Mouse (Mus musculus): Measurements from ENCODE around the gene Fgf15. TPM values are rescaled to one million over a fixed set of nuclear protein-coding genes. Genes with fewer than 3 reads are reported as not detected.

Gene Fgf15
- polyA plus RNA-seq, 1 experiment from 2014 or later = 104 TPM

DNA sequence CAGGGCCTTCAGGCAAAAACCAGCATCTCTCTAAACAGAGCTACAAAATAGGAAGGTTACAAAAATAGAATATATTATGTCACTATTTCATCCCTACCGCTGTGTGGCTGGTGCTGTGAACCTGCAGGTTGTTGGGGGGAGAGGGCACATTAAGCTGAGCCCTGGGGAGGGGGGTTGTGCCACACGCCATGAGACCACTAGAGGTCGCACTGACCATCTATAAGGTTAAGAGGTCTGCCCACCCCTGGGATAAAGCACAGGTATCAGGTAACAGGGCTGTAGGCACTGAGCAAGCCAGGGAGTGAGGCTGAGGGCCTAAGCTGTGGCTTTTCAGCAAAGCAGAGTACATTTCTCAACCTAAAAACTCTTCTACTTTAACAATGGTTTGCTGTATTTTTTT, 35.4 kb downstream of the Fgf15 start:
- peak; percentile 92 for DNase-seq (ENCODE audit: low spot score, missing footprints)
- H3K9me3 ChIP-seq (ENCODE audit: control insufficient read depth, low read length) = no peaks in the 10 kb centered on the region
- 29% methylated on average over 3 of the region's 3 CpGs for WGBS
- no peak overlapping the region for H3K27ac ChIP-seq (ENCODE audit: low read depth, low read length)
- H3K4me3 ChIP-seq (ENCODE audit: low read depth, low read length) = no peak overlapping the region
- H3K4me1 ChIP-seq (ENCODE audit: control insufficient read depth, insufficient read depth, low read length) = peaks cover 2% of the 10 kb centered on the region
- peaks cover 23% of the 10 kb centered on the region for H3K36me3 ChIP-seq (ENCODE audit: control insufficient read depth, insufficient read depth, low read length)
- no peak overlapping the region for H3K9ac ChIP-seq (ENCODE audit: low read length)
- no peak overlapping the region for H3K4me2 ChIP-seq
- H3K27me3 ChIP-seq (ENCODE audit: control insufficient read depth, insufficient read depth, low read length) = no peaks in the 10 kb centered on the region
- ATAC-seq (ENCODE audit: low FRiP score) = no peak

DNA sequence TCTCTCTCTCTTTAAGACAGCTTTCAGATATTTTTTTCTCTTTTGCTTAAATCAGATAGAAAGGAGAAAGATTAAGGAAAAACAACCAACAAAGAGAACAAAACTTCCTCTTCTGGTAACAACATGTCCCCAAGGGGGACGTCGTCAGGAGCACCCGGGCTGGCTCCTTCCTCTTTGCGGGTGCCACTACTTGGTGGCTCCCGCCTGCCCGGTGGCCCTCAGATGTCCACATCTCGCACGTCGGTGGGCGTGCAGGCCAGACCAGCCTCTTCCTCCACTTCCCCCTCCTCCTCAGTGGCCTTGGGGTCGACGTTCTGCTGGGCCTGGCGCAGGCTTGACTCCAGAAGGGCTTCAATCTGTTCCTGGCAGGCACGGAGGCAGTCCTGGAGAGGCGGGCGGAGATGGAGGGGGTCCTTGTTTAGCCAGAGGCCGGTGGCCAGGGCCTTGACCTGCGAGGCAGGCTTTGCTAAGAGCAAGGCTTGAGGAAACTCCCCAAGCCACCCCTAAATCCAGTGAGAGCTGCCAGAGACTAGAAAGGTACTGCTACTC, 36.1 kb downstream of the Fgf15 start:
- Histone ChIP-seq H3K4me3 (ENCODE audit: low read depth, low read length) (no peak overlapping the region), H3K9me3 (ENCODE audit: control insufficient read depth, low read length) (no peaks in the 10 kb centered on the region), H3K36me3 (ENCODE audit: control insufficient read depth, insufficient read depth, low read length) (peaks cover 27% of the 10 kb centered on the region), H3K4me1 (ENCODE audit: control insufficient read depth, insufficient read depth, low read length) (peaks cover 8% of the 10 kb centered on the region), H3K27ac (ENCODE audit: low read depth, low read length) (no peak overlapping the region), H3K27me3 (ENCODE audit: control insufficient read depth, insufficient read depth, low read length) (no peaks in the 10 kb centered on the region), H3K4me2 (no peak overlapping the region), H3K9ac (ENCODE audit: low read length) (no peak overlapping the region)
- ATAC-seq (ENCODE audit: low FRiP score) = no peak
- DNase-seq (ENCODE audit: low spot score, missing footprints) = no peak
- 73% methylated on average over 18 of the region's 18 CpGs for WGBS

DNA sequence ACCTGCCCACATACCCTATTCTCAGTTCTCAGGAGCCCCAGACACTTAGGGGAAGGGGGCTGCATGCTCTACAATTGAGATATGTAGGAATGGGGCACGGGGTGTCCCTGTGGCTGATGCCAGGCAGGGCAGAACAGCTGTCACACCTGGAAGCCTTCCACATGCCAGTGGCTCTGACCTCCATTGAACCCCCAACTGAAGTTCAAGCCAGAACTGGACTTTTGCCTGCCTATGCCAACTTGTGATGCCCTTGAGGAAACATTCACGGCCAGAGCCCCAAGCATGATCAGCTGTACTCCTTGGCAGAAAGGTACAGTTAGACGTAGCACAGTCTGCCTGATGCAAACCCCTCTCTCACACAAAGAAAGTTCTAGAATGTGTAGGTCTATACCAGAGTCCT, 37.0 kb downstream of the Fgf15 start:
- Histone ChIP-seq H3K4me3 (ENCODE audit: low read depth, low read length) (no peak overlapping the region), H3K27ac (ENCODE audit: low read depth, low read length) (no peak overlapping the region), H3K9me3 (ENCODE audit: control insufficient read depth, low read length) (no peaks in the 10 kb centered on the region), H3K9ac (ENCODE audit: low read length) (no peak overlapping the region), H3K4me2 (no peak overlapping the region), H3K36me3 (ENCODE audit: control insufficient read depth, insufficient read depth, low read length) (peaks cover 27% of the 10 kb centered on the region), H3K4me1 (ENCODE audit: control insufficient read depth, insufficient read depth, low read length) (peaks cover 8% of the 10 kb centered on the region), H3K27me3 (ENCODE audit: control insufficient read depth, insufficient read depth, low read length) (no peaks in the 10 kb centered on the region)
- 85% methylated on average over 3 of the region's 3 CpGs for WGBS
- DNase-seq (ENCODE audit: low spot score, missing footprints) = no peak
- ATAC-seq (ENCODE audit: low FRiP score) = no peak

DNA sequence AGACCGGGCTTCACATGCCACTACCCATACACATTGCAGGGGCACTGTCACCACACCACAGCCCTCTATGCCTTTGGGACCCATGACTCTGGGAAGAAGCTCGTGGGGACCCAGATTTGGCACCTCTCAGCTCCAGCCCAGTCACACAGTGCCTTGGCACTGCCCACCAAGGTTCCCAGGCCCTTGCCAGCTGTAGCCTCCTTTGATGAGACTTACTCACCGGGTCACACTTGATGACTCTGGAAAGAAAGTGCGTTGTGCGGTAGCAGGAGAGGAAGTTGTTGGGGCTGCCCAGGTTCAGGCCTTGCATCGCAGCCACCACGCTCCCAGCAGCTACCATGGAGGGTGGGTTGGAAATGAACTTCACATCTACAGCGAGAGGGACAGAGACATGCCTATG, 37.5 kb downstream of the Fgf15 start:
- Histone ChIP-seq H3K4me3 (ENCODE audit: low read depth, low read length) (no peak overlapping the region), H3K27ac (ENCODE audit: low read depth, low read length) (no peak overlapping the region), H3K4me1 (ENCODE audit: control insufficient read depth, insufficient read depth, low read length) (peaks cover 8% of the 10 kb centered on the region), H3K9me3 (ENCODE audit: control insufficient read depth, low read length) (no peaks in the 10 kb centered on the region), H3K9ac (ENCODE audit: low read length) (no peak overlapping the region), H3K4me2 (no peak overlapping the region), H3K27me3 (ENCODE audit: control insufficient read depth, insufficient read depth, low read length) (no peaks in the 10 kb centered on the region), H3K36me3 (ENCODE audit: control insufficient read depth, insufficient read depth, low read length) (peaks cover 27% of the 10 kb centered on the region)
- 92% methylated on average over 8 of the region's 8 CpGs for WGBS
- ATAC-seq (ENCODE audit: low FRiP score) = no peak
- no peak for DNase-seq (ENCODE audit: low spot score, missing footprints)

DNA sequence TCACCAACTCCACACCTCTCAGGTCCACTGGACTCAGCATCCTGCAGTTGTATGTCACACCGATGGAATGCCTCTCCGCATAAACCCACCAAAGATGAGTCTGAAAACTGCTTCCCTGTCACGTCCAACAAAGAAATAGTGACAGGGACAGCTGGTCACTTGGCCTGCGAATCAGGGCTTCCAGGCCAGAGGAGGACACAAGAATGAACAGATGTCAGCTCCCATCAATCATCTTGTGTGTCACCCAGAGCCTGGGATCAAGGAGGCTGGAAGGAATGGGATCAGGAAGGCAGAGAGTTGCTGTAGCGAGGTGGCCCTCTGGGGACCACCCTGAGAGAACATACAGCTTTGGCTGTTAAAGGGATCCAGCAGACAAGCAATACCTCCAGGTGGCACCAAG, 38.6 kb downstream of the Fgf15 start:
- no peak overlapping the region for H3K4me3 ChIP-seq (ENCODE audit: low read depth, low read length)
- H3K9me3 ChIP-seq (ENCODE audit: control insufficient read depth, low read length) = no peaks in the 10 kb centered on the region
- no peaks in the 10 kb centered on the region for H3K27me3 ChIP-seq (ENCODE audit: control insufficient read depth, insufficient read depth, low read length)
- H3K4me2 ChIP-seq = no peak overlapping the region
- ATAC-seq (ENCODE audit: low FRiP score) = no peak
- no peak overlapping the region for H3K9ac ChIP-seq (ENCODE audit: low read length)
- peaks cover 9% of the 10 kb centered on the region for H3K4me1 ChIP-seq (ENCODE audit: control insufficient read depth, insufficient read depth, low read length)
- 81% methylated on average over 5 of the region's 5 CpGs for WGBS
- DNase-seq (ENCODE audit: low spot score, missing footprints) = no peak
- no peak overlapping the region for H3K27ac ChIP-seq (ENCODE audit: low read depth, low read length)
- peaks cover 27% of the 10 kb centered on the region for H3K36me3 ChIP-seq (ENCODE audit: control insufficient read depth, insufficient read depth, low read length)

DNA sequence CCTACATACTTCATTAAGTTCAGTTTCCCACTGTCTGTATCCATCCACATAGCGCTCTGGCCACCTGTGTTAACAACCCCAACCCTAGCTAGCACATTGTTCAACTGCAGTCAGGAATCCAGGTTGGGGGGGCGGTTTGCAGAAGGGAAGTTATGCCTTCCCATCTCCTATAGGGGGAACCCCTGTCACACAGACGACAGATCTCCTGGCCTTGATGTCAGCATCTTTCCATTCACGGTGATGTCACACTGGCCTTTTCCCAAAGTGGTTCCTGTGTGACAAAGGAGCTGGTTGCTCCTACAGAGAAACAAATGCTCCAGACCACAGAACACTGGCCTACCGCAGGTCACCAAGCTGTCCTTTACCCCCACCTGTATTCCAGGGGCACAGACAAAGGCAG, 39.2 kb downstream of the Fgf15 start:
- Histone ChIP-seq H3K4me2 (no peak overlapping the region), H3K27me3 (ENCODE audit: control insufficient read depth, insufficient read depth, low read length) (no peaks in the 10 kb centered on the region), H3K9ac (ENCODE audit: low read length) (no peak overlapping the region), H3K36me3 (ENCODE audit: control insufficient read depth, insufficient read depth, low read length) (peaks cover 27% of the 10 kb centered on the region), H3K27ac (ENCODE audit: low read depth, low read length) (no peak overlapping the region), H3K9me3 (ENCODE audit: control insufficient read depth, low read length) (no peaks in the 10 kb centered on the region), H3K4me1 (ENCODE audit: control insufficient read depth, insufficient read depth, low read length) (peaks cover 16% of the 10 kb centered on the region), H3K4me3 (ENCODE audit: low read depth, low read length) (no peak overlapping the region)
- no peak for ATAC-seq (ENCODE audit: low FRiP score)
- no peak for DNase-seq (ENCODE audit: low spot score, missing footprints)
- 67% methylated on average over 5 of the region's 5 CpGs for WGBS

DNA sequence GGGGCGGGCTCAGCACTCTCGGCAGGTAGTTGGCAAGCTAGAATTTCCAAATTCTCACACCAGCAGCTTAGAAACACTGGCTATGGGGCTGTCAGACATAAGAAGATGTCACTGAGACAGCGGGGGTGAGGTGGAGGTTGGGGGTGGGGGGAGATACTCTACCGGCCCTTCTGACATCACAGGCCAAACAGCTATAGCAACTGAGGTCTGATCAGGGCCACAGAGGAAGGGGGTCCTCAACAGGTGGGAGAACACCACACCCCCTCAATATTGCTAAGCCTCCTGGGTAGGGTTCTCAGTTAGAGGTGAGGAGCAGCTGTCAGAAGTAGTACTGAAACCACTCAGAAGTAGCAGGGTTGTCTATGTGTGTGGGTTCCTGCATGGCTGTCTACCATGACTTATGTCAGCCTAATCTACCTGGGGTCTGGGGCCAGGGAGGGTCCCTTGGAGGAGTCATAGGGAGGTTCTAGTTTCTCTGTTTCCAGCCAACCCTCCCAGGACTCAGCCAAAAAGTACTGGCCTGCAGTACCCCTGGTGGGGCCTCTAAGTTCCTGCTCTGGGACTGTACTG, 40.1 kb downstream of the Fgf15 start:
- DNase-seq (ENCODE audit: low spot score, missing footprints) (no peak), ATAC-seq (ENCODE audit: low FRiP score) (no peak)
- peaks cover 27% of the 10 kb centered on the region for H3K36me3 ChIP-seq (ENCODE audit: control insufficient read depth, insufficient read depth, low read length)
- H3K4me3 ChIP-seq (ENCODE audit: low read depth, low read length) = peak overlapping the region; percentile 5; the same call in 1 of the 2 replicates
- no peak overlapping the region for H3K27ac ChIP-seq (ENCODE audit: low read depth, low read length)
- H3K4me1 ChIP-seq (ENCODE audit: control insufficient read depth, insufficient read depth, low read length) = peaks cover 20% of the 10 kb centered on the region
- peak overlapping the region; percentile 18; the same call in 1 of the 2 replicates for H3K9ac ChIP-seq (ENCODE audit: low read length)
- no peaks in the 10 kb centered on the region for H3K27me3 ChIP-seq (ENCODE audit: control insufficient read depth, insufficient read depth, low read length)
- 91% methylated on average over 4 of the region's 4 CpGs for WGBS
- H3K4me2 ChIP-seq = peak overlapping the region; percentile 71; the same call in 1 of the 2 replicates
- no peaks in the 10 kb centered on the region for H3K9me3 ChIP-seq (ENCODE audit: control insufficient read depth, low read length)

DNA sequence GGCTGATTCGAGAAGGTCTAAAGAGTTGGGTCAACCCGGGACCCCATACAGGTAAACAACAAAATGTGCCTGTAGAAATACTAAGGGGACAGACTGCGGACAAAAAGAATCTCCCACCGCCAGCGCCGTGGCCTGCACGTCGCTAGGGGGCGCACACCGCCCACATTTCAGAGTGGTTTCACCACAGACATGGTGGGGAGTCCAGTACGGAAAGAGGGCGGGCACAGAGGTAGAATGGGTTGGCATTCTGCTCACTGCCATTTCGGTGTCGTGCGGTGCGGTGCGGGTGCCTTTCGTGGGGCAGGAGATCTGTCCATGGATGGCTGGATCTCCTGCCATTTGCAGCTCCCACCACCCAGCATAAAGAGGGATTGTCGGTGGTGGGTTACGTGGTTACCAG, 41.2 kb downstream of the Fgf15 start:
- no peak overlapping the region; the same call in 1 of the 2 replicates for H3K27ac ChIP-seq (ENCODE audit: low read depth, low read length)
- peaks cover 30% of the 10 kb centered on the region for H3K4me1 ChIP-seq (ENCODE audit: control insufficient read depth, insufficient read depth, low read length)
- H3K4me2 ChIP-seq = peak overlapping the region; percentile 71
- peaks cover 26% of the 10 kb centered on the region for H3K36me3 ChIP-seq (ENCODE audit: control insufficient read depth, insufficient read depth, low read length)
- H3K9me3 ChIP-seq (ENCODE audit: control insufficient read depth, low read length) = no peaks in the 10 kb centered on the region
- WGBS = 2% methylated on average over 20 of the region's 20 CpGs
- H3K9ac ChIP-seq (ENCODE audit: low read length) = peak overlapping the region; percentile 90
- H3K27me3 ChIP-seq (ENCODE audit: control insufficient read depth, insufficient read depth, low read length) = peaks cover 5% of the 10 kb centered on the region
- peak overlapping the region; percentile 67 for H3K4me3 ChIP-seq (ENCODE audit: low read depth, low read length)
- DNase-seq (ENCODE audit: low spot score, missing footprints) (peak; percentile 99), ATAC-seq (ENCODE audit: low FRiP score) (peak; percentile 15; the same call in 1 of the 2 replicates)

DNA sequence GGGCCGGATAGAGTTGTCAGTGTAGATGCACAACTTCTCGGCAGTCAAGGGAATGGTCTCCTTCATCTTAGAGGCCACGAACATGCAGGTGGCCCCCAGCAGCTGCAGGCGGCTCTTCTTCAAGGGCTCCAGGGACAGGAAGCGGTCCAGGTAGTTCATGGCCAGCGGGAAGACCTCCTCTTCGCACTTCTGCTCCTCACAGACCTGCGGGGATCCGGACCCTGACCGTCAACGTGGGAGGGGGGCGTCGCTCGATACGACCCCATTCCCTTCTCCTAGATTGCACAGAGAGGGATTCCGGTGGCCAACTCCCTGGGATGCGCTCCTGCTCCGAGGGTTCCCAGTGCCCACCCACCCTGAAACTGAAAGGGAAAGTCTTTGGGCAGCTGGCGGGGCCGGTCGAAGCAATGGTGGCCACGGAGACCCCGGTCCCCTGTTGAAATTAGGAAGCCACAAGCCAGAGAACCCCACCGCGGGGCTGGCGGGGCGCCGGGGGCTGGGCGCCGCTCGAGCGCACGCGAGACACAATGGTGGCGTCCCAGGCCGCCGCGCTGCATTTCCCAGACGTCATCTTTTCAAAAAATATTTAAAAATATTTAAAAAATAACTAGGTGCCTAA, 41.7 kb downstream of the Fgf15 start:
- ATAC-seq (ENCODE audit: low FRiP score) (no peak), DNase-seq (ENCODE audit: low spot score, missing footprints) (peak; percentile 94)
- peak overlapping the region; percentile 71 for H3K4me2 ChIP-seq
- under 1% methylated on average over 39 of the region's 39 CpGs for WGBS
- H3K9ac ChIP-seq (ENCODE audit: low read length) = peak overlapping the region; percentile 90
- H3K9me3 ChIP-seq (ENCODE audit: control insufficient read depth, low read length) = no peaks in the 10 kb centered on the region
- H3K4me1 ChIP-seq (ENCODE audit: control insufficient read depth, insufficient read depth, low read length) = peaks cover 35% of the 10 kb centered on the region
- H3K4me3 ChIP-seq (ENCODE audit: low read depth, low read length) = peak overlapping the region; percentile 67
- H3K36me3 ChIP-seq (ENCODE audit: control insufficient read depth, insufficient read depth, low read length) = peaks cover 21% of the 10 kb centered on the region
- peak overlapping the region; percentile 18; the same call in 1 of the 2 replicates for H3K27ac ChIP-seq (ENCODE audit: low read depth, low read length)
- H3K27me3 ChIP-seq (ENCODE audit: control insufficient read depth, insufficient read depth, low read length) = peaks cover 9% of the 10 kb centered on the region
